Mouse (Mus musculus): ENCODE data around the gene Nt5c3b. TPM values are rescaled to one million over a fixed set of nuclear protein-coding genes. Genes with fewer than 3 reads are reported as not detected.

Nt5c3b gene
- polyA plus RNA-seq, 1 experiment from 2014 or later: 120 TPM

DNA sequence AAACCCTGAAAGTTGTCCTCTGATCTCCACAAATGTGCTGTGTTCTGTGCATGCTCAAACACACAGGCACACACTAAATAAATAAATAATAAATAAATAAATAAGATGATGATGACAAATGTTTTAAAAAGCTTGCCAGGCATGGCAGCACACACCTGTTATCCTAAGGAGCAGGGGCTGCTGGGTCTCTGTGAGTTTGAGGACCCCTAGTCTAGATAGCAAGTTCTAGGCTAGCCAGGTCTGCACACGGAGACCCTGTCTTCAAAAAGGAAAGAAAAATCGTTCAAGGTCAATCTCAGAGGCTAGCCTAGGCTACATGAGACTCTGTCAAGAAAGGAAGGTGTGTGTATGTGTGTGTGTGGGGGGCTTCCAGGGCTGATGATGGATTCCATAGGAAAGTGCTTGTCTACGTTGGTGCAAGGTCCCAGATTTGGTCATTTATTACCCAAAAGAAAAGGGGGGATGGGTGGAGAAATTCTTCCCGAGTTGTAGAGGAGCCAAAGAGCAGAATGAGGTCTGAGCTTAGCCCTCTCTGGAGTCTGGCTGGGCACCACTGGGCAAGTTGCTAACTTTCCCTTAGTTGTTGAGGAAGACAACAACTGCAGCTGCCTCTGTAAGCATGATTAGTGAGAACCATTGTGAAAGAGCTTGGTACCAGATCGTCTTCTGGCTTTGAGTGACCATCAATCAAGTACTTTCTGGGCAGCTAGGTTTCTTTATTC lies 47.1 kb downstream of the Nt5c3b start:
- Histone ChIP-seq H3K4me3 (no peak overlapping the region), H3K27me3 (ENCODE audit: low read depth, poor library complexity, severe bottlenecking) (peaks cover 44% of the 10 kb centered on the region), H3K36me3 (no peaks in the 10 kb centered on the region), H3K27ac (replicated peaks) (no peak overlapping the region), H3K4me1 (peaks cover 59% of the 10 kb centered on the region), H3K9me3 (replicated peaks) (no peaks in the 10 kb centered on the region)
- DNase-seq (ENCODE audit: low spot score): no peak
- WGBS: 82% methylated on average over 5 of the region's 5 CpGs

DNA sequence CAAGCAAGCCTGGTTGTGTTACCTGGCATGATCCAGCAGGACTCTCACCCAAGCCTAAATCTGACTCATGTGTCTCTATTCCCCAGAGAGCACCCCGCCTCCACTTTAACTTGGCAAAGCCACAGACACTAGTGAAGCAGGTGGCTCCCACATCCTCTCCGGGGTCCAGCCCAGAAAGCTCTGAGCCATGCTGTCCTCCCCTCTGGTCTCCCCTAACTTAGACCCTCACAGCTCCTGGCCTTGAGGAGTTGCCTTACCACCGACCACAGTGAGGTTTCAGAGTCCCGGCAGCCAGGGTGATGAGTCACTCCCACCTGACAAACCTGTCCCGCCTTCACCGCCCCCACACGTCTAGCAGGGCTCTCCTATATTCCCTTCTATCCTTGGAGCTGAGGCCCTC lies 47.9 kb downstream of the Nt5c3b start:
- H3K27ac ChIP-seq (replicated peaks): no peak overlapping the region
- no peak overlapping the region for H3K4me3 ChIP-seq
- H3K36me3 ChIP-seq: no peaks in the 10 kb centered on the region
- DNase-seq (ENCODE audit: low spot score): no peak
- 81% methylated on average over 7 of the region's 7 CpGs for WGBS
- H3K4me1 ChIP-seq: peaks cover 61% of the 10 kb centered on the region
- H3K9me3 ChIP-seq (replicated peaks): no peaks in the 10 kb centered on the region
- peaks cover 44% of the 10 kb centered on the region for H3K27me3 ChIP-seq (ENCODE audit: low read depth, poor library complexity, severe bottlenecking)

DNA sequence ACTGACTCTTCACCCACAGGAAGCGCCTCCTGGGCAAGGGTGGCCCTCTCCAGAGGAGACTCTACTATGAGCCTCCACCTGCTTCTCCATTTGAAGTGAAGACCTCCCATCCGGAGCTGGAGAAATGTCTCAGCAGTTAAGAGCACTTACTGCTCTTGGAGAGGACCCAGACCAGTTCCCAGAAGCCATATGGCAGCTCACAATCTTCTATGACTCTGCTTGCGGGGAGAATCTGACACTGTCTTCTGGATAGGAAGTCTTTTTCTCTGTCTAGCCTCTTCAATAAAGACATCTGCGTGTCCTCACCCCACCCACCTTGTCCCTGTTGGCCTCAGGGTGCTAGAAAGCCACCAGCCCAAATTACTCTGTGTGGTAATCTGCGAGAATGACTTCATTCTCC lies 48.6 kb downstream of the Nt5c3b start:
- DNase-seq (ENCODE audit: low spot score): no peak
- 87% methylated on average over 5 of the region's 5 CpGs for WGBS
- H3K4me3 ChIP-seq: no peak overlapping the region
- H3K36me3 ChIP-seq: no peaks in the 10 kb centered on the region
- H3K27ac ChIP-seq (replicated peaks): no peak overlapping the region
- peaks cover 67% of the 10 kb centered on the region for H3K4me1 ChIP-seq
- H3K27me3 ChIP-seq (ENCODE audit: low read depth, poor library complexity, severe bottlenecking): peaks cover 44% of the 10 kb centered on the region
- no peaks in the 10 kb centered on the region for H3K9me3 ChIP-seq (replicated peaks)

DNA sequence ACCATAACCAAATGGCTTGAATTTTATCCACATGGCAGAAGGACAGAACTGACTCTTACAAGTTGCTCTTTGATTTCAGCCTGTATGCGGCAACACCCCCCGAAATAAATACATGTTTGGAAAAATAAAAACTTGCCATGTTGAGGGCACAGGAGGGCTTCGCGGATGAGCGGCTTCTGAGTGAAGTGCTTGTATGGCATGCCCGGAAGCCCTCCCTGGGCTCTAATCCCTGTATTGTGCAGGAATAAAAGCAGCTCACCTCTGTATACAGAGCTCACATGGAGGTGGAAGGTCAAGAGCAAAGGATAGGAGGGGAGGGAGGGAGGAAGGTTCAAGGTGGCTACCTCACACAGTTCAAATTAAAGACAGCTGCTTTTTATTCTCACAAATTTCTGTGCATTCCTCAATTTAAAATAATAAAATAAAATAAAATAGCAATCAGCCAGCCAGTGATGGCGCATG lies 49.7 kb downstream of the Nt5c3b start:
- Histone ChIP-seq H3K36me3 (no peaks in the 10 kb centered on the region), H3K27ac (replicated peaks) (no peak overlapping the region), H3K9me3 (replicated peaks) (no peaks in the 10 kb centered on the region), H3K27me3 (ENCODE audit: low read depth, poor library complexity, severe bottlenecking) (peaks cover 38% of the 10 kb centered on the region), H3K4me3 (no peak overlapping the region), H3K4me1 (peaks cover 65% of the 10 kb centered on the region)
- 78% methylated on average over 7 of the region's 7 CpGs for WGBS
- no peak for DNase-seq (ENCODE audit: low spot score)

DNA sequence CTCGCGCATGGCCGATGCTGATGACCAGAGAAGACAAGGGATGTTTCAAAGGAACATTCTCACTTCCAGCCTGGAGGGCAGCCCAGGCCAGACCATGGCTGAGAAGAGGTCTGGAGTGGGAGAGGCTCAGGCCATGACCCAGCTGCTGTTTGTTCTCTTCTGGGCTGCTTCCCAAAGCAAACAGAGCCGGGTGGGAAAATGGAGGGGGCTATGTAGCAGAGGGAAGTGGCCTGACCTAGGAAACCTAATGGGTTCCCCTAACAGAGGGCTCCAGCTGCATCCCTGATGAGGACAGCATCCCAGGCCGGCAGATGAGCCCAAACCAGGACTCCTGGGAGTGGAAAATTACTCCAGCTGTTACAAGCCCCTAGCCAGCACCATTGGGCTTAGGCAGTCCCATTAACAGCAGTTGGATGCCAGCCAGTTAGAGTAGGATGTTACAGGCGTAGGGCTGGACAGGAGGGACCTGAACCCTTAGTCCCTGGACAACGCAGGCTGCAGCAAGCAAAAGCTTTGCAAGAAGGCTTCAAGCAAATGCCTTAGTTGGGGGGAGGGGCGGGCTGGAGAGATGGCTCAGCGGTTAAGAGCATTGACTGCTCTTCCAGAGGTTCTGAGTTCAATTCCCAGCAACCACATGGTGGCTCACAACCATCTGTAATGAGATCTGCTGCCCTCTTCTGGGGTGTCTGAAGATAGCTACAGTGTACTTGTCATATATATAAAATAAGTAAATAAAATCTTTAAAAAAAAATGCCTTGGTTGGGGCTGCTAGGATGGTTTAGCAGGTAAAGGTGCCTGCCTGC lies 50.3 kb downstream of the Nt5c3b start:
- 75% methylated on average over 9 of the region's 9 CpGs for WGBS
- peak; percentile 20 for DNase-seq (ENCODE audit: low spot score)
- H3K4me1 ChIP-seq: peaks cover 59% of the 10 kb centered on the region

DNA sequence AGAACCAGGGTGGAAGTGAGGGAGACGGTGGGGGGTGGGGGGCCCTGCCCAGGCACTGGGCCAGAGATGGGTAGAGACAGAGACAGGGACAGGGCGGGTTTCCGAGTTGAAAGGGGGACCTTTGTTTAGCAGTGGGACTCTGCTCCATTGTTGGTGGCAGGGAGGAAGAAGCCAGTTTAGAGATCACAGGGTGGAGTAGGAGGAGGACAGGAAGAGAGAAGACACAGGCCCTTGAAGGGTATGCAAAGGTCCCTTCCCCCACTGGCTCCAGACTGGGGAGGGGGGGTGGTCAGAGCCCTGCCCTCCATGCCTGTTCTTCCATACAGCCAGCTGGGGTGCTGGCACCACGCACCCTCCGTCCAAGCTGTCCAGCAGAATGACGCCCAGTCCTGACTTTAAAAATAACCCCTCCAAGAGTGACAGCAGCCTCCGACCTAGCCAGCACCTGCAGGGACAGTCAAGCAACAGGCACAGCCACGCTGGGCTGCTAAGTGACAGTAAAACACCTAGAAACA lies 51.6 kb downstream of the Nt5c3b start:
- Histone ChIP-seq H3K9me3 (replicated peaks) (no peaks in the 10 kb centered on the region), H3K36me3 (no peaks in the 10 kb centered on the region), H3K27me3 (ENCODE audit: low read depth, poor library complexity, severe bottlenecking) (peaks cover 18% of the 10 kb centered on the region), H3K27ac (replicated peaks) (peak overlapping the region; percentile 38; the same call in 1 of the 2 replicates), H3K4me3 (no peak overlapping the region), H3K4me1 (peaks cover 46% of the 10 kb centered on the region)
- DNase-seq (ENCODE audit: low spot score): no peak
- 51% methylated on average over 8 of the region's 8 CpGs for WGBS

More for the DNA sequence above, 50.3 kb downstream of the Nt5c3b start:
- H3K36me3 ChIP-seq: no peaks in the 10 kb centered on the region
- H3K27ac ChIP-seq (replicated peaks): peak overlapping the region; percentile 38; the same call in 1 of the 2 replicates
- no peaks in the 10 kb centered on the region for H3K9me3 ChIP-seq (replicated peaks)
- H3K27me3 ChIP-seq (ENCODE audit: low read depth, poor library complexity, severe bottlenecking): peaks cover 31% of the 10 kb centered on the region
- H3K4me3 ChIP-seq: no peak overlapping the region

DNA sequence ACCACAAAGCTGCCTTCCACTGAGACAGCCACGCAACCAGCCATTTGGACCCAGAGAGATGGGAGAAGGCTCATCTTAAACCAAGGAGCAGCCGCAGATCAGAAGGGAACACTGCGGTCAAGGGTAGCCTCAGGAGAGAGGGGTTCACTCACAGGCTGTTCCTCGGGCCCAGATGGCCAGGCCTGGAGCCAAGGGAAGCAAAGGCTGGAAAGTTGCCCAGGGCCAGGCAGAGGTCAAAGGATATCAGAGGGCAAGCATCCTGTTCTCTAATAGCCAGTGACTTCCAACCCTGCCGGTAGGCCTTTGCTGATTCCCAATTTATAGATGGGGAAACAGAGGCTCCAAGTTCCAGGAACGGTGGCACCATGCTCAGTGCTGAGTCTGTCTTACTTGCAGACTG lies 53.0 kb downstream of the Nt5c3b start:
- DNase-seq (ENCODE audit: low spot score): no peak
- H3K36me3 ChIP-seq: no peaks in the 10 kb centered on the region
- peaks cover 4% of the 10 kb centered on the region for H3K27me3 ChIP-seq (ENCODE audit: low read depth, poor library complexity, severe bottlenecking)
- WGBS: 91% methylated on average over 6 of the region's 6 CpGs
- 0 out of 2 replicates have a peak overlapping the region, but pooled peaks have one; percentile 4 for H3K27ac ChIP-seq (replicated peaks)
- no peaks in the 10 kb centered on the region for H3K9me3 ChIP-seq (replicated peaks)
- no peak overlapping the region for H3K4me3 ChIP-seq
- peaks cover 46% of the 10 kb centered on the region for H3K4me1 ChIP-seq

DNA sequence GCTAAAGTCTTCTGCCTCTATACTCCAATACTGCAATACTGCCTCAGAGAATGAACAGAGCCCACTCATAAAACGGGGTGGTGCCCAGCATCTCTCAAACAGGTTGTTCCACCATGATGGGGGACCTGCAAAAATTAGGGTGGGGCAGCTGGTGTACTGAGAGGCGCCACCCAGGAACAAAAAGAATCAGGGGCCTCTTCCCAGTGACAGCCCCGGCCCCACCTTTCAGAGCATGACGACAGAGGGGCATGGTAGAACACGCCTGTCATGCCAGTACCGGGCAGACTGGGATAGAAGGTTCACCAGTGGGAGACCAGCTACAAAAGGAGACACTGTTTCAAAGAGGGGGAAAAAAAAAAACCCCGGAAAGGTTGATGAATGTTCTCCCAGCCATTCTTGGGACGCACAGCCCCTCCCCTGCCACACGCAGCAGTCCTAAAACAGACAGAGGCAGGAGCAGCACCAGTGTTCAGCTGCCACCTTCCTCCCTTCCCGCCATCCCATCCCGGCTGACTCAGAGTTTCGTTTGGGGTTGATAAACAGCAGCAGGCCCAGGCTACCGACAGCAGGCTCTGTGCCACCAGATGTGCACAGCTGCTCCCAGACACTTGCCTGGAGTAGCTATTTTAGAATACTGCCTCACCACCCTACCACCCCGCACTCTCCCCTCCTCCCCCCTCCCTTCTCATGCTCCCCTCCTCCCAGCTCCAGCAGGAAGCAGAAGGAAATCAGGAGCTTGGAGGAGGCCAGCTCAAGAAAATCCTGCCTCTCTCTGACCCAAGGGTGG lies 53.8 kb downstream of the Nt5c3b start:
- no peaks in the 10 kb centered on the region for H3K9me3 ChIP-seq (replicated peaks)
- DNase-seq (ENCODE audit: low spot score): no peak
- no peaks in the 10 kb centered on the region for H3K27me3 ChIP-seq (ENCODE audit: low read depth, poor library complexity, severe bottlenecking)
- H3K27ac ChIP-seq (replicated peaks): no peak overlapping the region; the same call in 1 of the 2 replicates
- H3K4me3 ChIP-seq: no peak overlapping the region
- H3K36me3 ChIP-seq: peaks cover 7% of the 10 kb centered on the region
- 69% methylated on average over 14 of the region's 14 CpGs for WGBS
- peaks cover 46% of the 10 kb centered on the region for H3K4me1 ChIP-seq

DNA sequence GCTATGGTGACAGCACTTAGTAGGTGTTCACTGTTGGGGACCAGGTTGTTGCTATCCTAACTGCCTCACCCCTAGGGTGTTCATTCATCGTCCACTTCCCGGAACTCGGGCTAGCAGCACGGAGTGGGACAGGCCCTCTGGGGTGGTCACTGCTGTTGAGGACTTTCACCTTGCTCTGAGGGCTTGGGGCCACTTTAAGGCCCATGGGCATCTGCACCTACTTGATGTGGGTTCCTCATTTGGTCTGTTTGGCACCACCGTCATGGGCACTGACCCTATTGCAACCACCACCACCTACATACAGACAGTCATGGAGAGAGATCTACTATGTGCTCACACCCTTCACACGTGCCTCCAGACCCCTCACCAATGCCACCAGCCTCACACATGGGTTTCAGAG lies 54.5 kb downstream of the Nt5c3b start:
- no peak for DNase-seq (ENCODE audit: low spot score)
- H3K9me3 ChIP-seq (replicated peaks): no peaks in the 10 kb centered on the region
- H3K4me1 ChIP-seq: peaks cover 42% of the 10 kb centered on the region
- no peaks in the 10 kb centered on the region for H3K27me3 ChIP-seq (ENCODE audit: low read depth, poor library complexity, severe bottlenecking)
- H3K27ac ChIP-seq (replicated peaks): no peak overlapping the region
- 86% methylated on average over 6 of the region's 6 CpGs for WGBS
- peaks cover 12% of the 10 kb centered on the region for H3K36me3 ChIP-seq
- H3K4me3 ChIP-seq: no peak overlapping the region

DNA sequence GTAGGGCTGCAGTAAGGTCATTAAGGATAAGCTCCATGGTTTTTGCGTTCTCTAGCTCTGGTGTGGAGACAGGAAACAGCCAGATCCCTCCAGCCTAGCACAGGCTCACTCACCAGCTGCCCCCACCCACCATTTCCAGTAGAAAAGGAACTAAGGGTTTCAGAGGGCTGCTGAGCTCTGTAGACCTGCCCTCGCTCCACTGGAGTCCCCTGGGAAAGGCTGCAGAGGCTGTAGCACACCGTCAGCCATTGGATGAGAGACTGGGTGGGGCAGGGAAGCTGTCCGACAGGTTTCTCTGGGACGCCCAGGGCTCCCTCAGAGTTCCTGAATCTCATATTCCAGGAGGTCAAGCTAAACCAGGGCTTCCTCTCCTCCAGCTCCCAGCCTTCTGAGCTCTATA lies 55.0 kb downstream of the Nt5c3b start:
- peaks cover 37% of the 10 kb centered on the region for H3K4me1 ChIP-seq
- no peak for DNase-seq (ENCODE audit: low spot score)
- H3K4me3 ChIP-seq: no peak overlapping the region
- 48% methylated on average over 5 of the region's 5 CpGs for WGBS
- H3K9me3 ChIP-seq (replicated peaks): no peaks in the 10 kb centered on the region
- no peaks in the 10 kb centered on the region for H3K27me3 ChIP-seq (ENCODE audit: low read depth, poor library complexity, severe bottlenecking)
- no peak overlapping the region for H3K27ac ChIP-seq (replicated peaks)
- peaks cover 14% of the 10 kb centered on the region for H3K36me3 ChIP-seq

DNA sequence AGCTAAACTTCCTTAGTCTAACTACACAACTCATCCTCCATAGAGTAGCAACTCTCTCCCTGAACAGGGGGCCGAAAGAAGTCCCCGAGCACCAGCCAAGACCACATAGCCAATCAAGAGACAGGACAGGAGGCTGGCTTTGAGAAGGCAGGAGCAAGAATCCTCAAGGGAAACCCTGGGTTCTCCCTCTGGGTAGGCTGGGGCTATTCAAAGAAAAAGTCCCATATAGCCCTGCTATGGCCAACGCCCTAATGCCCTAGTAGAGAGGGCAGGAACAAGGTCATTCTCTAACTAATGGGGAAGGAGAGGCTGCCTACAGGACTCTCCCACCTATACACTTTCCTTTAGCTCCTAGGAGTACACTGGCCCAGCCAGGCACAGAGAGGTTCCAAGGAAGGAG lies 56.6 kb downstream of the Nt5c3b start:
- Histone ChIP-seq H3K4me1 (peaks cover 22% of the 10 kb centered on the region), H3K36me3 (peaks cover 22% of the 10 kb centered on the region), H3K4me3 (no peak overlapping the region), H3K27me3 (ENCODE audit: low read depth, poor library complexity, severe bottlenecking) (no peaks in the 10 kb centered on the region), H3K9me3 (replicated peaks) (no peaks in the 10 kb centered on the region), H3K27ac (replicated peaks) (no peak overlapping the region)
- 86% methylated on average over 3 of the region's 3 CpGs for WGBS
- DNase-seq (ENCODE audit: low spot score): no peak

DNA sequence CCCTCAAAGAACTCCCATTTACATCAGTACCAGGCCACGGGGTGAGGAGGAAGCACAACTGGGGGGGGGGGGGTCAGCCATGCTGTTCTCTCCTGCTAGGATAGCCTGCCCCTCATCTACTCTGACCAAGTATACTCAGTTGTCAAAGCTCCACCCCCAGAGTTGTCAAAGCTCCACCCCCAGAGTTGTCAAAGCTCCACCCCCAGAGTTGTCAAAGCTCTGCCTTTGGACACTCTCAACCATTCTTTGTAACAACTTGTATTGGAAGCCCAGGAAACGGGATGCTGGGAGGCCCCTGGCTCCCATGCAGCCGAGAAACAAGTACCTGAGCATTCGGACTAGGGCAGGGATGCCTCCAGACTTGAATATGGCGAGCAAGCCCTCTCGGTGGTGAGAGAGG lies 58.9 kb downstream of the Nt5c3b start:
- Histone ChIP-seq H3K9me3 (replicated peaks) (no peaks in the 10 kb centered on the region), H3K27ac (replicated peaks) (no peak overlapping the region), H3K27me3 (ENCODE audit: low read depth, poor library complexity, severe bottlenecking) (no peaks in the 10 kb centered on the region), H3K36me3 (peaks cover 32% of the 10 kb centered on the region), H3K4me3 (no peak overlapping the region), H3K4me1 (peaks cover 8% of the 10 kb centered on the region; the same call in 1 of the 2 replicates)
- no peak for DNase-seq (ENCODE audit: low spot score)
- 87% methylated on average over 6 of the region's 6 CpGs for WGBS

All from midbrain, embryonic 10.5 days (tissue).